Mouse (Mus musculus) large intestine, adult 2 months (tissue): ENCODE measurements around the gene Acoxl. TPM values are rescaled to one million over a fixed set of nuclear protein-coding genes. Genes with fewer than 3 reads are reported as not detected.
"Not testable (repeated sequence)": the region's sequence is repeated elsewhere in the genome, so short reads cannot be mapped to it uniquely, and the experiment has no call there.

ENCODE experiments used
- DNase-seq: peaks from one replicate; pipeline ENCODE4 v3.0.0-alpha.2; 2012; ENCODE audit warnings: low read depth, low spot score
- WGBS: fragments of 180-500 bp; shearing (Covaris S2); methylation state at CpG from one replicate; pipeline ENCODE4 v1.1.7; 2018; 5-methylcytosine and 5-hydroxymethylcytosine counted together
- polyA plus RNA-seq: library from polyadenylated mRNA; depleted of rRNA; stranded (reverse); fragments of >200 nt; gene quantifications from 2 replicates; pipeline ENCODE4 v1.2.3, GENCODE M21; 2012

Acoxl gene
- polyA plus RNA-seq, 1 experiment = 0.17 TPM

DNA sequence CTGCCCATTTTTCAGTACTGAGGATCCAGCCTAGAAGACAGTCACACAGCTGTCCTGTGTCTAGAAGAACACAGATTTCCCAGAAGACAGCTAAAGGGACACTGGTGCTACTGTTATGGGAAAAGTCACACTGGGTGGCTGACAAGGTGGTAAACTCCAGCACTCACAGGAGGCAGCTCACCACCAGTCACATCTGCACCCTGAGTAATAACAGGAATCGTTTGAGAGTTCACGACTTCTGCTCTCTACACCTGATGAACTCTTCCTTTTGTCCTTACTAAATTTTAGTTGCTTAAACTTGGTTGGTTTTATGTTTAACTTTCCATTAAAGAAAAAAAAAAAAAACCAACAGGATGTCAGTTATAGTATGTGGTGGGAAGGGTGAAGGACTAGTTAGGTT, 255.9 kb downstream of the Acoxl start:
- DNase-seq = no peak
- WGBS = 34% methylated on average over 2 of the region's 2 CpGs

DNA sequence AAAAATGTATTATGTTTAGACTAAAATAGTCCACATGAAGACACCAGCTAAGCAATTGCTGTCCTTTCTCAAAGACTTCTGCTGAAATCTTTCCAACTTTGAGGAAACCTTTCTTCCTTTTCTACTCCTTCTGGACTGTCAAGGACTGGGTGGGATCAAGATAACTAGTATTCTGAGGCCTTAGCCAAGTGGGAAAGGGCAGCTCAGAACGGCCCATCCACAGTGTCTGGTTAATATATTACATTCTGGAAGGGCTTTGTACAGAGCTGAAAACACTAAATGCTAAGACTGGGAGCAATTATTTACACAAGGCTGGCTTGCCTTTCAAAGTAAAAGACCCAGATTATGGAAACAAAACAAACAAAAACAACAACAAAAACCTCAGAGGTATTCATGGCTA, 256.6 kb downstream of the Acoxl start:
- DNase-seq = no peak
- 7% methylated on average over 1 of the region's 1 CpGs for WGBS

DNA sequence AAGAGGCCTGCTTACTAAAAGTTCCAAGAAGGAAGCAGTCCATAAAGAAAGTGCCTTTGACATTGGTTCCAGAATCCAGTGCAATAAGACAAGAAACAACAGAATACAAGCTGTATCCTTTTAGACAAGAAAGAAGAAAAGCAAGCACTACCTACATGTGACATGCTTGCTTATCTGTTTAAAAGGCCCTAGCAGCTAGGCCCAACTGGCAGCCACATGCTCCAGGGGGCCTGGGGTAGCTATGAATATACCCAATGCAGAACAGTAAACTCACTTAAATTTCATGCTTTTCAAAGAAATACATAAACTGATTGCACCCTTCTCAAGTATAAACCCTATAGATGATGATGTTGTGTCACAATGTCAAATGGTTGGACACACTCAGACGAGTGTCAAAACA, 257.4 kb downstream of the Acoxl start:
- WGBS = 91% methylated on average over 1 of the region's 1 CpGs
- DNase-seq = no peak

DNA sequence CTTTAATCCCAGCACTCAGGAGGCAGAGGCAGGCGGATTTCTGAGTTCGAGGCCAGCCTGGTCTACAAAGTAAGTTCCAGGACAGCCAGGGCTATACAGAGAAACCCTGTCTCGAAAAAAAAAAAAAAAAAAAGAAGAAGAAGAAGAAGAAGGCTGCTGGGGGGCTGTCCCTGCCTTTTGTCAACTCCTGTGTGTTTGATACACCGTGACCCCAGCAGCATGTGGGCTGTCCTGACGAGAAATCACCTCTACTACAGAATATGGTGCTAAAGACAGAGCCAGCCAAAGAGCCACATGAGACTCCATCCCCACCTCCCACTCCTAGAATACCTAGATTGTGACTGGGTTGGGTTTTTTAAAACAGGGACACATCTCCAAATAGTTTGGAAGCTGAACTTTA, 259.4 kb downstream of the Acoxl start:
- 79% methylated on average over 5 of the region's 5 CpGs for WGBS

DNA sequence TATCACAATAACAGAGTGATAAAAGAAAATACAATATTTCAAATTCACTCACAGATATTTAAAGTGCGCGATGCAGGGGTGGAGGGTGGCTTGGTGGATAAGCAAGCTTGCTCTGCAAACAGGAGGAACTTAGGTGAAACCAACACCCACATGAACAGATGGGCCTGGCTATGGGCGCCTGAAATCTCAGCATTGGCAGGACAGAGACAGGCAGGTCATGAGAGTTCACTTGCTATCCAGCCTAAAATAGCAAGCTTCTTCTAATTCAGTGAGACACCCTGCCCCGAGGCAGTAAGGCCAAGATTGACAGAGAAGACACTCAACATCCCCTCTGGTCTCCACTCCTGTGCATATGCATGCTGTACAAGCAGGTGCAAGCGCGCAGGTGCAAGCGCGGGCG, 263.4 kb downstream of the Acoxl start:
- WGBS = 89% methylated on average over 9 of the region's 9 CpGs
- no peak for DNase-seq

More for the DNA sequence above, 259.4 kb downstream of the Acoxl start:
- DNase-seq = not testable (repeated sequence)

DNA sequence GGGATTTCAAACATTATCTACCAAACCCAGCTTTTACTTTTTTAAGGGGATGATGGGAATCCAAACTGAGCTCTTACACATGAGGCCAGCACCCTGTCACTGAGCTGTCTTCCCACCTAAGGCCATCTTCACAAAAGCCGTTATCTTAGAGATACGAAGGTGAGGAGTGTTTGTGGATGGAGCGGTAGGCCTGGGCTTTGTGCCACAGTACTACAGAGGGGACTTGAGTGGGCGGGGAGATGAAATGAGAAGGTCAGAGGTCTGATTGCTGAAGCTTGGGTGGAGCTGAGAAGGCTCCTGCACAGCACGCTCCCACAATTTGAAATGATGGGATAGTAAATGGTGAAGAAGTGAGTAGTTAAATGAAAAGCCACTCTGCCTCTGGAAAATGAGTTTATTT, 266.1 kb downstream of the Acoxl start:
- WGBS = 47% methylated on average over 5 of the region's 5 CpGs
- DNase-seq = no peak

DNA sequence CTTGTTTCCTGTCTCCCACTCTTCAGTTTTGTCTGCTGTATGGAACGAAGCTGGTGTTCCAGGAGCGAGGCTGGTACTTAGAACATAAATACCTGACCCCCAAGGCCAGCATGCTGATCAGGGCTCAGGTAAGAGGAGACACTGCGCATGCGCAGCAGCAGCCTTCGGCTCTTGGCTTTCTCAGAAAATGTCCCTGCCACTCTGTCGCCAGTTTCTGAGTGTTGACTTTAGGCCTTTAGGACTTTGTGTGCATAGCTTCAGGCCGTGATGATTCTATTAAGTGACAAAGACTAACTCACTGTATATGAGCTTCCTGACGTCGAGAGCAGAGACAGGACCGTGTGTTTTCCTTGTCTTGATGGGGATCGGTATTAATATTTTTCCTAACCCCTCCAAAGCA, 267.0 kb downstream of the Acoxl start:
- no peak for DNase-seq
- WGBS = 57% methylated on average over 11 of the region's 11 CpGs

DNA sequence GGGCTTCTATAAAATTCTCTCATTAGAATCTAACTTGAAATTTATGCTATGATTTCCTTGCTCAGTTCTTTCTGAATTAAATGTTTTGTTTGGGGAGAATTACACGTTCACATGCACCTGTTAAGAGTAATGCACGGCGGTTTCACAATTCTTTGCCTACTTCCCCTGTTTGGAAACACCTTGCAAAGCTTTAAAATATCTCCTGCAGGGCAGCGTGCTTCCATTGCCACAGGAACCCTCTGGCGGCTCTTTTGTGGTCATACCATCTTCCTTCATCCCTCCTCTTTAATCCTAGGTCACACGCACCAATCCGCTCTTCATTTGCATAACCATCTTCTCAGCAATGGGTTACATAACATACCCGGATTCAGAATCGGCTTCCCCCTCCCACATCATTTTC, 272.9 kb downstream of the Acoxl start:
- DNase-seq = no peak
- WGBS = 66% methylated on average over 9 of the region's 9 CpGs

DNA sequence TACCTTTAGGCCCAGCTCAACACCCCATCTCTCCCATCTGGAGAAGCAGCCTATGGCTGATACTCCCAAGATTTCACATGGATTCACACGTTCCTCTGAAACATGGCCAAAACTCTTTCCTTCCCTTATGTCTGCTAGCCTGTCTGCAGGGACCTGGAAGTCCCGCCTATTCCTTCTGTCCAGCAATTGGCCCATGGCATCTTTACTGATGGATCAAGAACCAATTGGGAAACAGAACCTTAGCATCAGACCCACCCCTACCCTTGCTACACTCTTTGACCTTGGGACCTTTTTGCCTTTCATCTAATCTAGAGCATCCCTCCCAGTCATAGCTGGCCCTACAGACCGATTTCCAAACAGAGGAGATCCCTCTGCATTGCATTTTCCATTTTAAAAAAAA, 275.9 kb downstream of the Acoxl start:
- WGBS = 80% methylated on average over 3 of the region's 3 CpGs

DNA sequence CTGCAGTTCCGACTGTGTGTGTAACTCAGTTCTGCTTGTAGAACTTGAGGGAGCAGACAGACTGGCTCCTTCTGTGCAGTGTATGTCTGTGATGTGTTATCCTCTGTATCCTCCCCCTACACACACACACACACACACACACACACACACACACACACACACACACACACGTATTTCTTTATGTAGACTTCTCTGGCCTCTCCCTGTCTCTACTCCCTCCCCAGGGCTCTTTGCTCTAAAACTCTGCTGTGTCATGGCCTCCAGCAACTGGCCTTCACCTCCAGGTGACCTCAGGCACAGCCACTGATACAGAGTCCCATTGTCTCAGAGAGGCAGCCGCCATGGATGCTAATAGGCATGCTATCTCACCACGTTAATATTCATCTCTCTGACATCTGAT, 276.9 kb downstream of the Acoxl start:
- DNase-seq = no peak
- WGBS = 45% methylated on average over 4 of the region's 4 CpGs

More for the DNA sequence above, 275.9 kb downstream of the Acoxl start:
- DNase-seq = no peak

DNA sequence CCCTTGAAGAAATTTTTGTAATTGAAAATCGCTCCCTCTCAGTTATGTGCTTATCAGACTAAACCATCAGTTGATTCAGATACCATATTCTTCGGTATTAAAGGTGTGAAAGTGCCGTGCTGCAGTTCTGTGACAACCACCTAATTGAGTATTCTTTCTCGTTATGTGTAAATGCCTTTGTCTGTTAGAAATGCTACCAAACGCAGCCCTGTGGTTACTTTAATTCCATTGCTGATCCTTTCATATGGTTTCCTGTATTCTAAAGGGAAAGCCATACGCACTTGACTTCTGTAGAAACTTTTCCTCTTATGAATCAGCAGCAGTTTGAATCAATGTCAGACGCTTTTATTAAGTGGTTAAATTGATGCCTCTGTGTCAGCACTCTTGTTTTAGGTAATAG, 278.9 kb downstream of the Acoxl start:
- WGBS = 82% methylated on average over 7 of the region's 7 CpGs

DNA sequence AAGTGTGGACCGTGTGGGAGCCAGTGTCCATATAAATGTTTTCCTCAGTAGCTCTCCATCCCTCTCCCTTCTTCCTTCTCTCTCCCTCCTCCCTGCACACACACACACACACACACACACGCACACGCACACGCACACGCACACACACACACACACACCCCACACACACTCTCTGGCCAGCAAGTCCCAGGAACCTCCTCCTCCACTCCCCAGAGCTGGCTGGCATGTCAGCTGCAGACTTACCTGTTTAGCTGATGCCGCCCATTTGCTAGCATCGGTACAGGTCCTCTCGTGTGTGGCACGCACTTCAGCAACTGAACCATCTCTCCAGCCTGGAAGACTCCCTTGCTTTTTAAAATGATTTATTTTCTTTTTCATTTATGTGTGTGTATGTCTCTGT, 280.3 kb downstream of the Acoxl start:
- DNase-seq = no peak
- WGBS = 91% methylated on average over 9 of the region's 9 CpGs

More for the DNA sequence above, 278.9 kb downstream of the Acoxl start:
- DNase-seq = no peak

DNA sequence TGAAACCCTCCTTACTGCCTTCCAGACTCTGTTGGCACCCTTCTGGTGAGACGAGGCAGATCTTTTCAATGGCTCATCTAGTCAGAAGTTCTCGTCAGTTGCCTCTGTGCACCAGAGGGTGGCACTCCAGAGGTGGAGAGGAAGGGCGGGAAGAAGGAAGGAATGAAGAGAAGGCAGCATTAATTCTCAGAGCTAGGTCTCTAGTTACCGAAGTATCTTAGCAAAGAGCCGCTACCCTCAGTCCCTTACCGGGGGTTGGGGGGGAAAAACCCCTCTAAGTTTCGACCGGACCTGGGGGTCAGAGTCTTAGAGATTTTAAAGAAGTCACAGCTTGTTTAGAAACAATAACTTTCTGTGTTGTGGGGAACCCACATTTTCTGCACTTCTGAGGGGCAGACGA, 283.8 kb downstream of the Acoxl start:
- DNase-seq = peak; percentile 40
- WGBS = 2% methylated on average over 9 of the region's 9 CpGs

DNA sequence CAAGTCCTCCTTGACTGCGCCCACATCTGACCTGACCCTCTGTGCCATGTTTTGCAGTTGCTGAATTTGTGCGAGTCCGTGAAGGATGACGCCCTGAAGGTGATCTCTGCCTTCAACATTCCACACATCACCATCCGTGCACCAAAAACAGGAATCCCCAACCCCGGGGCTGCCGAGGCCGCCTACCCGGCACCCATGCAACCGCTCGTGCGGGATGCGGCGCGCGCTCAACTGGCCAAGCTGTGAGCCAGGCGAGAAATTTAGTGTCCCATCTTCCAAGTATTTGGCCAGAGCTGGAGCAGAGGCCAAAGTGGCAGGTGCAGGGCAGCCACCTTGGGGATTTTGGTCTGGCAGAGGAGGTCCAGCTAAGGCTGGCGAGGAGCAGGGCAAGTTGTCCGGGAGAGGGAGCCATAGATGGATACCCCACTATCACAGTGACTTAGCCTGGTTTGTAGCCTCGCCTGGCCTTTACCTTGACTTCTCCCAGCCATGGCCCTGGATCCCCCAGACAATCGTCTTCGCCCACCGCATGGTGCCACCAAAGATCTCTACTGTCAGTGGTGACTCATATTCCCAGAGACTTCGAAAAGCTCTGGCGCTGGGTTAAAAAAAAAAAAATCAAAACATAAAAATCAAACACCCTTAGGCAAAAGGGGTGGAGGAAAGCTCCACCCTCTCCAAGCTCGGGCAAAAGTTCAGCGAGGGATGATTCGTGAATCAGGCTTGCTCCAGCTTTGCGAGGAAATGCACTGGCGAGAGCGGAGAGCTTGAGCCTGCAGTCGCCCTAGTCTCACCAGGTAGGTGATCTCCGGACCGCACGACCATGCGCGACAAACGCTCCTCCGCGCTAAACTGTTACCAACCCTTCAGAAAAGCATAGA, 284.5 kb downstream of the Acoxl start:
- 3% methylated on average over 40 of the region's 40 CpGs for WGBS
- peak; percentile 48 for DNase-seq

DNA sequence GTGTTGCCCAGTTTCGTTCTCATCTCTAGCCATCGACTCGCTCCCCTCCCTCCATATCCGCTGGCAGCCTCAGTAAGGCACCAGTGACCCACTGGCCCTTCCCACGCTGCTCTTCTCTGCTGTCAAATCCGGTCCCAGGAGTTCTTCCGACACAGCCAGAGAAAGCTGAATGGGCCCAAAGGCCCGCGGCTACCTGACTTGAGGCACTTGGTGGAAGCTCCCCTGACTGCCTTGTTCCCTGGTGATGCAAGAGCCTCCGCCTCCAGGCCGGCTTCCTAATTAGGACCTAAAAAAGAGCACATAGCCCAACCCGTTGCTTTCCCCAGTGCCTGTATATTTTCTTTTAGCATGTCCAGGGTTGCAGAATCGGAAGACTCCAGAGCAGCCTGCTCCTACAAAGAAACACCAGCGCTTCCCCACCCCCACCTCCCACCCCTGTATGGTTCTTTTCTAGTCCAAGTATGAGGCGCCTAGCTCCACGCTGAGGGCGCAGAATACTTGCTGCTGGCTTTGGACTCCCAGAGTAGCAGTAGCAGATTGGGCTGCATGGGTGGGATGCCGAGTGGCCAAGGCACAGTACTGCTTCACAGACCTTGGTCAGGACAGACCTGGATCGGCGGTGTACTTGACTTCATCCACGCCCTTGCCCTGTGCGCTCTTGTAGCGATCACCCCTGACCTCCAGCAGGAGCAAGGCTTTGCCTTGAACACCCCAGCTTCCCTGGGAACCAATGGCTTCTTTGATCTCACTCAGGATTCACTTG, 285.4 kb downstream of the Acoxl start:
- no peak for DNase-seq
- WGBS = 20% methylated on average over 23 of the region's 23 CpGs

DNA sequence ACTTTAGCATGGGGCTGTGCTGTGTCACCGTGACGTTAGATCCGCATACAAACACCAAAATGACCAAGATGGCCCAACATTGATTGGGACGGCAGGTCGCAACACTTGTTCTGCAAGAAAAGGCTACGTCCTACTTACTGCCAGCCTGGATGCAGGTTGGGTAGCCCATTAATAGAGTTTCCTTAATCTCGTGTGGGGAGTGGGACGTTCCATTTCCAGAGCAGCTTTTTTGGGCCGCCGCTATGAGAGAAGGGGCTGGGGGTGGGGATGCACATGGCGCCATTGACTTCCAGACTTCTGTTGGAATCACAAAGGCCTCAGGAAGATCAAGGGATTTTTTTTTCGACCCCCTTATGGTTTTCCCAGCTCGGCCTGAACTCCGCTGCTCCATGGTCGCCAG, 286.0 kb downstream of the Acoxl start:
- 37% methylated on average over 15 of the region's 15 CpGs for WGBS
- no peak for DNase-seq

DNA sequence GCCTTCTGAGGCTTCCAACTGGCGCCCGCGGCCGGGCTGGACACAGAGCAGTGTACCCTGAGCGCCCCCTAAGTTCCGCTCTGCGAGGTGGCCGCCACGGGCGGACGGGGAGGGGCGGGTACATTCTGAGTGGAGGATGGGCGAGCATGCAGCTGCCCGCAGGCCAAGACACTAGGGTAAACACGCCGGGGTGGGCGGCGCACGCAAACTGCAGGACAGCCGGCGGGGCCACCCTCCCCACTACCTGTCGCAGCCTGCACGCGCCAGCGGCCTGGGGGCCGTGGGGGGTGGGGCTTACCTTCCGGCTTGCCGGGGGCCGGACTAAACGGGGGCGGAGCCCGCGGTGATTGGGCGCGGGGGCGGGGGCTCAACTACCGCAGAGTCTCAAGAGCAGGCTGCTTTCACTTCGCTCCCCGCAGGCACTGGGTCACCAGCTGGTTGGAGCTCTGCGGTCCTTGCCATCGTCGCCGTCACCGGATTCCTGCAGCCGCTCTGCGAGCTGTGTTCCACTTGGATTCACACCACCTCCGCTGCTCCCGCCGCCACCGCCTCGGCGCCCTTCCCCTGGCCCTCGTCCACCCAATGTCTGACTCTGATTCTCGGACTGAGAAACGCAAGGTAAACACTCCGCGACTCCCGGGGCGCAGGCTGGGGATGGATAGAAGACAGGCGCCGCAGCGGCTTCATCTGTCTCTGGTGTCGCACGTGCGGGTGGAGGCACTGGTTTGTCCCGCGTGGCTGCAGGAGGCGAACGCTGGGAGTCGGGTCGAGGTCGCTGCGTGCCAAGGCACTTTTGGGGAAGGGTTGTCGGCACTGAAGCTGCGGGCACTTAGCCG, 287.2 kb downstream of the Acoxl start, which contains the start of gene Bcl2l11:
Gene Bcl2l11, plus strand, starts transcription at position 404 of the 836 bp plus-strand sequence.
- under 1% methylated on average over 75 of the region's 76 CpGs for WGBS
- DNase-seq = peak; percentile 78

DNA sequence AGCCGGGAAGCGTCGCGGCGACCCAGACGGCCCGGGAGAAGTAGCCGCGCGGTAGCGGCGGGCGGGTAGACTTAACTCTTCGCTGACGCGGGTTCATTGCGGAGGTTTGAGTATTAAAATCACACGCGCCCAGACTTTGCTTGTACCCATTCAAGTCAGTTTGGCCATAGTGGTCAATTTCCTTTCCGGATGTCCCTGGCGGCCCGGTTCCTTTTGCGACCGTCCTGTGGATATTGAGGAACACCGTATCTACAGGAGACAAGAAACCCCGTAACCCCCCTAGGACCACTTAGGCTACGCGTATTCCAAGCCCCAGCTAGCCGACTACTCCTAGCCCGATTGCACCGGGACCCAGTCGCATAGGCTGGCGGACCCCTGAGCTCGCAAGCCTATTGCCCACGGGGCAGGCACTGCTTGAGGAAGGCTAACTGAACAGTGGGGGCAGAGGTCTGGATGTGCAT, 287.9 kb downstream of the Acoxl start:
- under 1% methylated on average over 35 of the region's 35 CpGs for WGBS
- DNase-seq = peak; percentile 16

DNA sequence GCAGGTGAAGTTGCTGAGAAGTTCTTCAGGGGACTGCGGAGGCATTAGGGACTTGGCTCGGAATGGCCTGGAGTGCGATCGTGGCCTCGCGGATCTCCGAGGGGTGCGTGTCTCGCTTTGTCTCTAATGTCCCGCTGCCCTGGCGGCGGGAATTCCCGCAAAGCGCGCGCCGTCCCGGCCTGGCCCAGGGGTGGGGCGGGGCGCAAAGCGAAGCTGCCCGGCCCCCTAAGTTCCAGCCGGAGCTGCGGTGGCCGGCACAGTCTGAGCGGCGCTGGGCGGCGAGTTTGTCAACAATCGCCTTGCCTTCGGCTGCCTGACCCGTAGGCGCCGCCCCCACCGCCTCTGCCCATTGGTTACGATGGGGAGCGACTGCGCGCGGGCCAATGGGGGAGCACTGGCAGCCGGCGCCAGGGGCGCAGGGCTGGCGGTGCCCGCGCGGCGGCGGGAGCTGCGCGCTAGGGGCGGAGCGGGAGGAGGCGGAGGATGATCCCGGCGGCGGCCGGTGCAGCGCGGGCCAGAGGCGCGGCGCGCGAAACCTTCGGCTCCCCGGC, 288.5 kb downstream of the Acoxl start:
- under 1% methylated on average over 67 of the region's 67 CpGs for WGBS
- peak; percentile 80 for DNase-seq
